In genomic region chr4:95861741-95862155, GRCm38 (mm10) we compare ENCODE assay signal across 12 mouse cellular contexts.
A peak's percentile ranks its signal among the peaks of the same experiment; 100 is the strongest.
DNase-seq lines count a peak whose midpoint lies in the region; ATAC-seq and TF ChIP-seq lines count a peak whose summit lies in the region.
"Had no signal": no experiment of that assay in that cellular context is flagged by ENCODE, and none has a peak within 500 bp of the region (broad histone marks: within the 10 kb centered on the region; RNA-seq: fewer than 3 reads in every experiment).

No protein-coding gene starts in this region.

- H3K79me2 ChIP-seq in liver, adult 2 months (ENCODE audit: control insufficient read depth, insufficient read depth, low read length), result no peaks in the 10 kb centered on the region

- peaks cover 12% of the 10 kb centered on the region; the same call in 1 of the 2 replicates for H3K4me1 ChIP-seq in liver, adult 2 months (ENCODE audit: control insufficient read depth, insufficient read depth, low read length)
- H3K4me1 ChIP-seq in liver, postnatal 0 days (ENCODE audit: insufficient read depth), result peaks cover 3% of the 10 kb centered on the region; the same call in 1 of the 2 replicates

- no peak for ATAC-seq in liver, postnatal 0 days
- ATAC-seq: midbrain, embryonic 16.5 days had no signal

- no peak for TF ChIP-seq POLR2A in liver, adult 2 months (IDR thresholded peaks at IDR 0.05; ENCODE audit: extremely low read depth, insufficient read depth, low read length)

- H3K36me3 ChIP-seq in liver, adult 2 months (ENCODE audit: control insufficient read depth, insufficient read depth, low read length), result peaks cover 5% of the 10 kb centered on the region
- no peaks in the 10 kb centered on the region for H3K36me3 ChIP-seq in liver, postnatal 0 days (replicated peaks; ENCODE audit: insufficient read depth, low read length)
- H3K36me3 ChIP-seq: limb, embryonic 15.5 days had no signal

- no peak overlapping the region for H3K4me3 ChIP-seq in liver, adult 2 months (ENCODE audit: insufficient read depth, low read depth, low read length)
- H3K4me3 ChIP-seq in liver, postnatal 0 days (ENCODE audit: low read depth, low read length), result no peak overlapping the region
- H3K4me3 ChIP-seq: limb, embryonic 15.5 days had no signal

- DNase-seq in gastrocnemius, adult 8-10 months (ENCODE audit: low spot score in 2 of 2), result peak; percentile 8 to 56
- no peak for DNase-seq in gastrocnemius, postnatal 25 days
- peak; percentile 60 for DNase-seq in liver, adult 2 months (ENCODE audit: extremely low read depth, low read depth, low spot score)
- no peak for DNase-seq in liver, postnatal 0 days
- peak; percentile 46 for DNase-seq in adrenal gland, postnatal 14 days
- peak; percentile 75 for DNase-seq in skeletal muscle tissue, adult 2 months (ENCODE audit: low read depth, low spot score)
- no peak for DNase-seq in left cerebral cortex, postnatal 25 days (ENCODE audit: low spot score in 2 of 2)
- no peak for DNase-seq in ovary, postnatal 14 days (ENCODE audit: low spot score)
- DNase-seq: kidney, adult 11 months had no signal

- intact Hi-C loops in left cerebral cortex, postnatal 25 days (cut with DNase I), result no loop called here

- no peak overlapping the region for H3K9ac ChIP-seq in liver, adult 2 months (ENCODE audit: low read depth, low read length)
- no peak overlapping the region for H3K9ac ChIP-seq in liver, postnatal 0 days (replicated peaks)
- H3K9ac ChIP-seq: limb, embryonic 15.5 days had no signal

- H3K9me3 ChIP-seq in liver, postnatal 0 days (ENCODE audit: low read length), result no peaks in the 10 kb centered on the region
- H3K9me3 ChIP-seq: limb, embryonic 15.5 days had no signal

- no peaks in the 10 kb centered on the region for H3K27me3 ChIP-seq in liver, adult 2 months (ENCODE audit: control insufficient read depth, insufficient read depth, low read length)
- no peaks in the 10 kb centered on the region for H3K27me3 ChIP-seq in liver, postnatal 0 days (ENCODE audit: insufficient read depth, low read length)
- H3K27me3 ChIP-seq: CH12.LX; limb, embryonic 15.5 days had no signal

- WGBS in liver, adult 2 months, result 32% methylated on average over 5 of the region's 5 CpGs
- 77% methylated on average over 5 of the region's 5 CpGs for WGBS in liver, postnatal 0 days (ENCODE audit: insufficient replicate concordance)

- TF ChIP-seq CTCF in liver, adult 2 months (IDR thresholded peaks at IDR 0.05; ENCODE audit: low read depth, low read length), result no peak
- TF ChIP-seq CTCF in liver, postnatal 0 days (IDR thresholded peaks at IDR 0.05; ENCODE audit: low read depth), result no peak

- H3K27ac ChIP-seq in liver, adult 2 months (replicated peaks; ENCODE audit: insufficient read depth, low read depth, low read length), result no peak overlapping the region
- no peak overlapping the region for H3K27ac ChIP-seq in liver, postnatal 0 days (ENCODE audit: low read depth)

- no peak for TF ChIP-seq EP300 in liver, postnatal 0 days (IDR thresholded peaks at IDR 0.05; ENCODE audit: low read depth)

- no peak overlapping the region for H3K4me2 ChIP-seq in liver, postnatal 0 days (ENCODE audit: low read depth, low read length)
- H3K4me2 ChIP-seq: limb, embryonic 15.5 days had no signal

Comparison
In these comparisons a context has a peak if more than half of its experiments do, and no peak if none do; other contexts are left out.
1. DNase-seq: peak in gastrocnemius, adult 8-10 months (2 of 2), liver, adult 2 months (single experiment), adrenal gland, postnatal 14 days (single experiment) and skeletal muscle tissue, adult 2 months (single experiment); none in gastrocnemius, postnatal 25 days (single experiment), liver, postnatal 0 days (single experiment), left cerebral cortex, postnatal 25 days (0 of 2) and ovary, postnatal 14 days (single experiment).